Mouse (Mus musculus): Measurements from ENCODE around the gene Naa35. TPM values are rescaled to one million over a fixed set of nuclear protein-coding genes. Genes with fewer than 3 reads are reported as not detected.

Naa35 gene
- total RNA-seq, 4 experiments from 2014 or later, result 29.0 to 38.6 (median 35.3) TPM

- DNase-seq (ENCODE audit: low spot score in 2 of 2), result no peak
Observed at GRCm38 (mm10) chr13:59668501-59669093, 83.5 kb downstream of the Naa35 start.

GRCm38 (mm10) chr13:59669946-59670345 is 84.9 kb downstream of the Naa35 start:
- no peak for DNase-seq (ENCODE audit: low spot score in 2 of 2)

GRCm38 (mm10) chr13:59671521-59671920 is 86.5 kb downstream of the Naa35 start:
- DNase-seq (ENCODE audit: low spot score in 2 of 2), result no peak

GRCm38 (mm10) chr13:59672248-59672647 is 87.2 kb downstream of the Naa35 start:
- no peak for DNase-seq (ENCODE audit: low spot score in 2 of 2)

GRCm38 (mm10) chr13:59673597-59673996 is 88.5 kb downstream of the Naa35 start:
- DNase-seq (ENCODE audit: low spot score in 2 of 2), result no peak

- DNase-seq (ENCODE audit: low spot score in 2 of 2), result no peak
Observed at GRCm38 (mm10) chr13:59674215-59674614, 89.2 kb downstream of the Naa35 start.

GRCm38 (mm10) chr13:59674761-59675150 is 89.7 kb downstream of the Naa35 start:
- DNase-seq (ENCODE audit: low spot score in 2 of 2), result no peak

GRCm38 (mm10) chr13:59675151-59676011 is 90.3 kb downstream of the Naa35 start, which contains the start of gene Golm1:
Gene Golm1 (minus strand): TSS chr13:59675811.
- DNase-seq (ENCODE audit: low spot score in 2 of 2), result peak in 1 of 2 experiments; percentile 15

GRCm38 (mm10) chr13:59676316-59677229 is 91.5 kb downstream of the Naa35 start:
- no peak for DNase-seq (ENCODE audit: low spot score in 2 of 2)

- DNase-seq (ENCODE audit: low spot score in 2 of 2), result no peak
Observed at GRCm38 (mm10) chr13:59679306-59679705, 94.2 kb downstream of the Naa35 start.

- no peak for DNase-seq (ENCODE audit: low spot score in 2 of 2)
Observed at GRCm38 (mm10) chr13:59679908-59680307, 94.8 kb downstream of the Naa35 start.

GRCm38 (mm10) chr13:59682629-59683028 is 97.6 kb downstream of the Naa35 start:
- no peak for DNase-seq (ENCODE audit: low spot score in 2 of 2)

- no peak for DNase-seq (ENCODE audit: low spot score in 2 of 2)
Observed at GRCm38 (mm10) chr13:59685236-59685635, 100.2 kb downstream of the Naa35 start.

Other genes starting within 250 kb of the Naa35 start
- gene Agtpbp1, start within 50 bp of the Naa35 start, total RNA-seq (2022), result 10 to 100 TPM; 77.0 to 85.2 (median 83.0) TPM
- 1 to 10 TPM; 5.5 to 9.3 (median 7.5) TPM for gene Golm1, start 90.6 kb downstream of the Naa35 start, total RNA-seq (2022)
- gene 4921517D22Rik, start 108.8 kb downstream of the Naa35 start, total RNA-seq (2022), result not detected
- gene Spata31d1a, start 125.1 kb downstream of the Naa35 start, total RNA-seq (2022), result not detected
- not detected for gene Spata31d1b, start 127.0 kb downstream of the Naa35 start, total RNA-seq (2022)
- gene Spata31d1d, start 146.5 kb downstream of the Naa35 start, total RNA-seq (2022), result not detected
- gene 1700014D04Rik, start 161.5 kb downstream of the Naa35 start, total RNA-seq (2022), result under 1 TPM in 2 of 4 experiments, not detected in 2; 0.10 to 0.12 TPM
- 100 to 1,000 TPM; 159 to 209 (median 180) TPM for gene Isca1, start 184.6 kb downstream of the Naa35 start, total RNA-seq (2022)
- gene Gm49354, start 197.0 kb downstream of the Naa35 start, total RNA-seq (2022), result not detected
- 10 to 100 TPM; 28.7 to 42.3 (median 34.5) TPM for gene Tut7, start 237.9 kb downstream of the Naa35 start, total RNA-seq (2022)

Data from gastrocnemius, adult 8-10 months (tissue).